Mouse (Mus musculus) brain, embryonic 14.5 days (tissue): ENCODE data around the gene Skiv2l.
"Not testable (repeated sequence)": the region's sequence is repeated elsewhere in the genome, so short reads cannot be mapped to it uniquely, and the experiment has no call there.

ENCODE experiments used
- CTCF ChIP-seq: fragments of 200-500 bp; IDR thresholded peaks from 2 replicates; pipeline ENCODE4 v1.5.1; 2012; ENCODE audit warnings: inconsistent platforms, mild to moderate bottlenecking, moderate library complexity, borderline replicate concordance; ENCODE audit not compliant: insufficient read depth, insufficient read length; ENCODE audit errors: extremely low read depth
- POLR2A ChIP-seq: fragments of 200-500 bp; IDR thresholded peaks from 2 replicates; pipeline ENCODE4 v1.6.1; 2012; ENCODE audit warnings: mild to moderate bottlenecking, inconsistent platforms, borderline replicate concordance; ENCODE audit not compliant: poor library complexity, insufficient read depth, insufficient read length, severe bottlenecking; ENCODE audit errors: extremely low read depth

- not testable (repeated sequence) for TF ChIP-seq POLR2A, CTCF
These were observed 46.6 kb downstream of the Skiv2l start for GRCm38 (mm10) chr17:34803367-34803766.
